Mouse (Mus musculus): ENCODE results near the gene Mbd5. TPM values are rescaled to one million over a fixed set of nuclear protein-coding genes. Genes with fewer than 3 reads are reported as not detected.

The Mbd5 gene
- polyA plus RNA-seq, 1 experiment from 2014 or later: 18.1 TPM

DNA sequence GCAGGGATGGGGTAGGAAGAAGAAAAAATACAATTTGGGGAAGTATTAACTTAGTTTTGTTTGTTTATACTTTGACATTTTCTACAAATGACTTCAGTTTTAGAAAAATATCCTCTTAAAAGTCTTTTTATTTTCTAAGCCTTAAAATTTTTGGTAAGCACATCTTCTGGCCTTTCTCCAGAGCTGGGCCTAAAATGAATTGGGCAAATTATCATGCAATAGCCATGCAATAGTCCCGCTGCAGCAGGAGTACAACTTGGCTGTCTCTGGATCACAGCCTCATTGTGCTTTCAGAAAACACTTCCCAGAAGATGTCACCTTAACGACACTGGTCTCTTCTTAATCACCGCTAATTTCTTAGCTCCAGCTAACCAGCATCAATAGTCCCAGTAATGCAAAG lies 91.2 kb downstream of the Mbd5 start:
- Histone ChIP-seq H3K27ac (no peak overlapping the region), H3K4me2 (no peak overlapping the region), H3K36me3 (peaks cover 6% of the 10 kb centered on the region; the same call in 1 of the 2 replicates), H3K9ac (no peak overlapping the region), H3K4me3 (no peak overlapping the region), H3K27me3 (no peaks in the 10 kb centered on the region), H3K4me1 (replicated peaks) (no peaks in the 10 kb centered on the region), H3K9me3 (replicated peaks) (peaks cover 4% of the 10 kb centered on the region; the same call in 1 of the 2 replicates)
- 87% methylated on average over 3 of the region's 3 CpGs for WGBS
- no peak for ATAC-seq (replicated peaks; ENCODE audit: insufficient number of reproducible peaks, insufficient read depth, low FRiP score, low read depth)

DNA sequence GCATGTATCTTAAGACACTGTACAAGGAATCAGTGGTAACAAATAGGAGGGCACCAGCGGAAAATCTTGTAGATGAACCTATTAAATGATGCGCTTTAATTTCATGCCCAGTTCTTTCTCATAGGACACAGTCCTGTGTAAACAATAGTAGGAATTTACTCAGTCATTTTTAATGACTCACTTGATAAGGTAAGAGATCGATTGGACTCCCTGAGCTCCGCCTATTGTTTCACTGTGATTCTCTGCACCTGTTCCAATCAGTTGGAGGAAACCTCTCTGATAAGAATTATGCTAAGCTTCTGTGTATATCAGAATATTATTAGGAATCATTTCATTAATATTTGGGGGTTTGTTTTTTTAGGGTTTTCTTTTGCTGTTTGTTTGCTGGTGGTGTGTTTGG lies 100.7 kb downstream of the Mbd5 start:
- H3K9ac ChIP-seq: no peak overlapping the region
- H3K27ac ChIP-seq: no peak overlapping the region
- no peak overlapping the region for H3K4me3 ChIP-seq
- no peaks in the 10 kb centered on the region for H3K36me3 ChIP-seq
- no peaks in the 10 kb centered on the region for H3K9me3 ChIP-seq (replicated peaks)
- H3K4me1 ChIP-seq (replicated peaks): 0 out of 2 replicates have a peak, but pooled peaks cover 6% of the 10 kb centered on the region
- no peaks in the 10 kb centered on the region for H3K27me3 ChIP-seq
- no peak overlapping the region for H3K4me2 ChIP-seq
- no peak for ATAC-seq (replicated peaks; ENCODE audit: insufficient number of reproducible peaks, insufficient read depth, low FRiP score, low read depth)
- WGBS: 85% methylated on average over 4 of the region's 4 CpGs

DNA sequence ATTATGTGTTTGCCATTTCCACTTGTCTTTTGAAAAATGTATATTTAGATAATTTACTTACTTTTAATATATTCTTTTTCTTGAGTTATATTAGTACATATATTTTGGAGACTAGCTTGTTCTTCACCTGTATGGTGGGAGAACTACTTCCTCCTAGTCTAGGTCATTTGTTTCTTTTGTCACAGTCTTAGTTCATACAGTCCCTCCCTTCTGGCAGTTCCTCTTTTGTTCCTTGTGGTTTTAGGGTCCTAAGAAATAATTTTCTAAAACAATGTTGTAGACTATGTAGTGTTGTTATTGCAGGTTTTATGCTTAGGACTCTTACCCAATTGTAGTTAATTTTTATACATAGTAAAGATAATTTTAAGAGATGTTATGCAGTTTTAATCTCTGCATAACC lies 118.6 kb downstream of the Mbd5 start:
- no peaks in the 10 kb centered on the region for H3K4me1 ChIP-seq (replicated peaks)
- no peak overlapping the region for H3K27ac ChIP-seq
- ATAC-seq (replicated peaks; ENCODE audit: insufficient number of reproducible peaks, insufficient read depth, low FRiP score, low read depth): no peak
- no peaks in the 10 kb centered on the region for H3K9me3 ChIP-seq (replicated peaks)
- no peak overlapping the region for H3K4me2 ChIP-seq
- no peaks in the 10 kb centered on the region for H3K27me3 ChIP-seq
- H3K36me3 ChIP-seq: no peaks in the 10 kb centered on the region
- H3K9ac ChIP-seq: no peak overlapping the region
- no peak overlapping the region for H3K4me3 ChIP-seq

- Histone ChIP-seq H3K9me3 (replicated peaks) (no peaks in the 10 kb centered on the region), H3K27me3 (no peaks in the 10 kb centered on the region), H3K4me1 (replicated peaks) (no peaks in the 10 kb centered on the region), H3K36me3 (no peaks in the 10 kb centered on the region), H3K4me3 (no peak overlapping the region), H3K9ac (no peak overlapping the region), H3K4me2 (no peak overlapping the region), H3K27ac (no peak overlapping the region)
- 28% methylated on average over 4 of the region's 4 CpGs for WGBS
- no peak for ATAC-seq (replicated peaks; ENCODE audit: insufficient number of reproducible peaks, insufficient read depth, low FRiP score, low read depth)
Measured at GRCm38 (mm10) chr2:49084966-49085365, 135.7 kb downstream of the Mbd5 start.

- Histone ChIP-seq H3K27ac (no peak overlapping the region), H3K4me3 (no peak overlapping the region), H3K4me2 (no peak overlapping the region), H3K4me1 (replicated peaks) (no peaks in the 10 kb centered on the region), H3K27me3 (no peaks in the 10 kb centered on the region), H3K36me3 (no peaks in the 10 kb centered on the region), H3K9me3 (replicated peaks) (no peaks in the 10 kb centered on the region), H3K9ac (no peak overlapping the region)
- no peak for ATAC-seq (replicated peaks; ENCODE audit: insufficient number of reproducible peaks, insufficient read depth, low FRiP score, low read depth)
- WGBS: 90% methylated on average over 4 of the region's 4 CpGs
Measured at GRCm38 (mm10) chr2:49090771-49091170, 141.5 kb downstream of the Mbd5 start.

- Histone ChIP-seq H3K4me1 (replicated peaks) (no peaks in the 10 kb centered on the region), H3K9ac (no peak overlapping the region), H3K36me3 (no peaks in the 10 kb centered on the region), H3K4me2 (no peak overlapping the region), H3K9me3 (replicated peaks) (no peaks in the 10 kb centered on the region), H3K4me3 (no peak overlapping the region), H3K27me3 (no peaks in the 10 kb centered on the region), H3K27ac (no peak overlapping the region)
- ATAC-seq (replicated peaks; ENCODE audit: insufficient number of reproducible peaks, insufficient read depth, low FRiP score, low read depth): no peak
Measured at GRCm38 (mm10) chr2:49096765-49097164, 147.5 kb downstream of the Mbd5 start.

- no peaks in the 10 kb centered on the region for H3K9me3 ChIP-seq (replicated peaks)
- no peak overlapping the region for H3K4me3 ChIP-seq
- H3K9ac ChIP-seq: no peak overlapping the region
- no peaks in the 10 kb centered on the region for H3K4me1 ChIP-seq (replicated peaks)
- no peak overlapping the region for H3K4me2 ChIP-seq
- no peaks in the 10 kb centered on the region for H3K36me3 ChIP-seq
- no peak for ATAC-seq (replicated peaks; ENCODE audit: insufficient number of reproducible peaks, insufficient read depth, low FRiP score, low read depth)
- H3K27me3 ChIP-seq: no peaks in the 10 kb centered on the region
- H3K27ac ChIP-seq: no peak overlapping the region
Measured at GRCm38 (mm10) chr2:49108906-49109305, 159.6 kb downstream of the Mbd5 start.

GRCm38 (mm10) chr2:49119875-49120274 lies 170.6 kb downstream of the Mbd5 start:
- Histone ChIP-seq H3K4me2 (no peak overlapping the region), H3K9me3 (replicated peaks) (no peaks in the 10 kb centered on the region), H3K27me3 (no peaks in the 10 kb centered on the region), H3K36me3 (no peaks in the 10 kb centered on the region), H3K4me1 (replicated peaks) (no peaks in the 10 kb centered on the region), H3K9ac (no peak overlapping the region), H3K27ac (no peak overlapping the region), H3K4me3 (no peak overlapping the region)
- no peak for ATAC-seq (replicated peaks; ENCODE audit: insufficient number of reproducible peaks, insufficient read depth, low FRiP score, low read depth)
- WGBS: 80% methylated on average over 6 of the region's 6 CpGs

GRCm38 (mm10) chr2:49121603-49122002 lies 172.3 kb downstream of the Mbd5 start:
- Histone ChIP-seq H3K4me1 (replicated peaks) (no peaks in the 10 kb centered on the region), H3K4me3 (no peak overlapping the region), H3K9me3 (replicated peaks) (no peaks in the 10 kb centered on the region), H3K36me3 (no peaks in the 10 kb centered on the region), H3K27ac (no peak overlapping the region), H3K27me3 (no peaks in the 10 kb centered on the region), H3K9ac (no peak overlapping the region), H3K4me2 (no peak overlapping the region)
- WGBS: 89% methylated on average over 3 of the region's 3 CpGs
- no peak for ATAC-seq (replicated peaks; ENCODE audit: insufficient number of reproducible peaks, insufficient read depth, low FRiP score, low read depth)

- Histone ChIP-seq H3K4me1 (replicated peaks) (no peaks in the 10 kb centered on the region), H3K36me3 (no peaks in the 10 kb centered on the region), H3K4me2 (no peak overlapping the region), H3K27me3 (no peaks in the 10 kb centered on the region), H3K9me3 (replicated peaks) (no peaks in the 10 kb centered on the region), H3K27ac (no peak overlapping the region), H3K9ac (no peak overlapping the region), H3K4me3 (no peak overlapping the region)
- WGBS: 59% methylated on average over 3 of the region's 3 CpGs
- no peak for ATAC-seq (replicated peaks; ENCODE audit: insufficient number of reproducible peaks, insufficient read depth, low FRiP score, low read depth)
Measured at GRCm38 (mm10) chr2:49142186-49142585, 192.9 kb downstream of the Mbd5 start.

GRCm38 (mm10) chr2:49153649-49154048 lies 204.3 kb downstream of the Mbd5 start:
- Histone ChIP-seq H3K27me3 (no peaks in the 10 kb centered on the region), H3K9me3 (replicated peaks) (no peaks in the 10 kb centered on the region), H3K4me2 (no peak overlapping the region), H3K36me3 (no peaks in the 10 kb centered on the region), H3K4me3 (no peak overlapping the region), H3K4me1 (replicated peaks) (no peaks in the 10 kb centered on the region), H3K9ac (no peak overlapping the region), H3K27ac (no peak overlapping the region)
- ATAC-seq (replicated peaks; ENCODE audit: insufficient number of reproducible peaks, insufficient read depth, low FRiP score, low read depth): no peak
- 61% methylated on average over 1 of the region's 1 CpGs for WGBS

DNA sequence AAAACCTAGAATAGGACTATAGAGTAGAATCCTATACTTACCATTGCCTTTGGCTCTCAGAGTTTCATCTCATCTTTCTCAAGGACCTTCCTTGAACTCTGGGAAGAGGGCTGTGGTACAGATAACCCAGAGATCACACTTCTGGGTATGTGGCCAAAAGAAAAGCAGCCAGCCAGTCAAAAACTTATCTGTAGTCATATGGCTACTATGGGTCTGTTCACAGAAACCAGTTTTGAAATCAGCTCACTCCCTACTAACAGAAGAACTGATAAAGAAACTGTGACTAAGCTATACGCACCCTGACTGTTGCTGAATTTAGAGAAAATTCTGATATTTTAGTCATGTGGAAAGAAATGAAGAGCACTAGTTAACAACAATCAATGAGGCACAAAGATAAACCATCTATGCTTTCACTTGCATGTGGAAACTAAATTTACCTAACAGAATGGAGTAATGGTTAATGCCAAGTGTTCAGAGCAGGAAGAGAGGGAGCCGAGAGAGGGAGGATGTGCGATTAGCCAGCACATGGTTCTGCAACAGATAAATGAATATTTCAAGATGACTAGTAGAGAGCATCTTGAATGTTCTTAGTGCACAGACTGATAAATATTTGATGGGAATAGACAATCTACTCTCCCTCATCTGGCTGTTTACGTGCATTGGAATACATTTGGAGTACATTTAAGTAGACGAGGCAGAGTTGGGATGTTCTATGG lies 211.1 kb downstream of the Mbd5 start:
- no peak overlapping the region for H3K4me2 ChIP-seq
- H3K9me3 ChIP-seq (replicated peaks): no peaks in the 10 kb centered on the region; the same call in 1 of the 2 replicates
- H3K36me3 ChIP-seq: peaks cover 13% of the 10 kb centered on the region; the same call in 1 of the 2 replicates
- no peak for ATAC-seq (replicated peaks; ENCODE audit: insufficient number of reproducible peaks, insufficient read depth, low FRiP score, low read depth)
- H3K27me3 ChIP-seq: no peaks in the 10 kb centered on the region
- no peaks in the 10 kb centered on the region for H3K4me1 ChIP-seq (replicated peaks)
- 75% methylated on average over 5 of the region's 5 CpGs for WGBS
- no peak overlapping the region for H3K4me3 ChIP-seq
- H3K27ac ChIP-seq: no peak overlapping the region
- no peak overlapping the region for H3K9ac ChIP-seq

Measured in heart, embryonic 15.5 days (tissue).